Mouse (Mus musculus): ENCODE data around the gene Rnls. TPM values are rescaled to one million over a fixed set of nuclear protein-coding genes. Genes with fewer than 3 reads are reported as not detected.

Rnls gene
- total and polyA plus RNA-seq, 3 experiments = not detected

DNA sequence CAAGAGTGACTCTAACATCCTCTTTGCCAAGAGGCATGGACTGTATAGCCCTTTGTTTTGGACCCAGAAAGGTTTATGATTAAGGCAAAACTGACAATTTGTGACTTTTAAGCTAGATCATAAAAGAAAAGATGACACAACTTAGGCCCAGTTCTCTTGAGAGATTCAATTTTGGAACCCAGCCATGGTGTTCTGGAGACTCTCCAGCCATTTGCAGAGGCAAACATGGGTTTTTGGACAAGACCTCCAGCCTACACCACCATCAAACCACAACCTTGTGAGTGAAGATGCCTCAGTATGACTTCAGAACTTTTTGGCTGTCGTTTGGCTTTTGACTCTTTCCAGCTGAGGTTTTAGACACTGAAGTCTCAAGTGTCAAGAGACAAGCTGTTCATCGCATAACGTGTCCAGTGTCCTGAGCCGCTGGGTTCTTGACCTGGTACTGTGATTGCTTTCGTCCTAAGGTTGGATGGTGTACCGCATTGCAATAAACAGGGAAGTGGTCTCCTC is 174.2 kb downstream of the Rnls start:
- Histone ChIP-seq H3K4me3 (ENCODE audit: control insufficient read depth in 1 of 2, insufficient read depth in 1 of 2, low read depth in 2 of 2, low read length in 2 of 2) (no peak overlapping the region), H3K27me3 (ENCODE audit: control insufficient read depth in 1 of 2, insufficient read depth in 2 of 2, low read length in 2 of 2) (peaks cover 1 to 6% of the 10 kb centered on the region in 2 experiments; a peak in 3 of 4 replicates), H3K36me3 (ENCODE audit: control insufficient read depth in 1 of 2, insufficient read depth in 2 of 2, low read length in 2 of 2) (no peaks in the 10 kb centered on the region), H3K4me1 (ENCODE audit: control insufficient read depth in 1 of 2, insufficient read depth in 2 of 2, low read length in 2 of 2) (peaks cover under 1 to 3% of the 10 kb centered on the region in 2 experiments; a peak in 2 of 4 replicates), H3K9me3 (replicated peaks; ENCODE audit: insufficient read depth, low read length) (no peaks in the 10 kb centered on the region), H3K79me2 (ENCODE audit: control insufficient read depth, insufficient read depth, low read length, poor library complexity) (no peaks in the 10 kb centered on the region), H3K27ac (ENCODE audit: control insufficient read depth, low read depth, low read length) (no peak overlapping the region), H3K9ac (ENCODE audit: control insufficient read depth, low read depth, low read length, poor library complexity, severe bottlenecking) (no peak overlapping the region)
- TF ChIP-seq ZKSCAN1 (IDR thresholded peaks at IDR 0.05; ENCODE audit: low read depth, low read length) (no peak), POLR2AphosphoS5 (IDR thresholded peaks at IDR 0.05; ENCODE audit: borderline replicate concordance, low read depth, low read length) (no peak), RCOR1 (IDR thresholded peaks at IDR 0.05; ENCODE audit: low read depth, low read length) (no peak), MAFK (IDR thresholded peaks at IDR 0.05; ENCODE audit: borderline replicate concordance, low read depth, low read length) (no peak), ZNF384 (IDR thresholded peaks at IDR 0.05; ENCODE audit: low read depth, low read length) (no peak), BHLHE40 (IDR thresholded peaks at IDR 0.05; ENCODE audit: borderline replicate concordance, low read depth, low read length) (no peak), EP300 (IDR thresholded peaks at IDR 0.05; ENCODE audit: low read depth in 1 of 2, low read length in 2 of 2) (no peak), ZMIZ1 (IDR thresholded peaks at IDR 0.05; ENCODE audit: low read depth, low read length) (no peak), SIN3A (IDR thresholded peaks at IDR 0.05; ENCODE audit: low read length) (no peak), NELFE (IDR thresholded peaks at IDR 0.05; ENCODE audit: low read depth, low read length) (no peak), TAL1 (IDR thresholded peaks at IDR 0.05; ENCODE audit: low read length) (no peak), TBP (IDR thresholded peaks at IDR 0.05; ENCODE audit: low read depth, low read length) (no peak), MXI1 (IDR thresholded peaks at IDR 0.05; ENCODE audit: low read depth, low read length) (no peak), KAT2A (conservative IDR thresholded peaks at IDR 0.05; ENCODE audit: low read depth, low read length) (no peak), UBTF (IDR thresholded peaks at IDR 0.05; ENCODE audit: borderline replicate concordance, insufficient read depth, low read depth, low read length) (no peak), ETS1 (IDR thresholded peaks at IDR 0.05; ENCODE audit: low read depth, low read length) (no peak), MYC (IDR thresholded peaks at IDR 0.05; ENCODE audit: low read depth, low read length) (no peak), CHD1 (IDR thresholded peaks at IDR 0.05; ENCODE audit: low read depth, low read length) (no peak), HCFC1 (IDR thresholded peaks at IDR 0.05; ENCODE audit: low read depth, low read length) (no peak), NRF1 (IDR thresholded peaks at IDR 0.05; ENCODE audit: insufficient read depth, low read depth, low read length, poor library complexity, severe bottlenecking) (no peak)
- no peak for DNase-seq (ENCODE audit: low read depth, low spot score)

DNA sequence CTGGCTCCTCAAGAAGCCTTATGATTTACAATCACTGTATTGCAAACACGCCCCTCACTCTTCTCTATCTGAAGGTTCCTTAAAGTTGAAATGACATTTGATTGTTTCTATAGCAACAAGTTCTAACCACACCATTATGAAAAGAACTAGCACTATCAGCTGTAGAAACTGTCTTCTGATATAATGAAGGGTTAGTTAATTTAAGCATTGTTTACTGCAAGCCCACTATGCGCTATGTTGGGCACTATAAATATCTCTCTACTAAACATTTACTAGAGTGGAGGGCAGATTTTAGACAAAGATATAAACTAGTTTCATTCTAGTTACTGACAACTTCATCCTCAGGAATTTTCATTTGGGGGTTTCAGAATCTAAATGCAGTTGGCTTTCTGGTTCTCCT is 182.4 kb downstream of the Rnls start:
- H3K9ac ChIP-seq (ENCODE audit: control insufficient read depth, low read depth, low read length, poor library complexity, severe bottlenecking) = no peak overlapping the region
- TF ChIP-seq MEF2A (IDR thresholded peaks at IDR 0.05; ENCODE audit: extremely low read depth, insufficient replicate concordance, low read depth, low read length, poor library complexity, severe bottlenecking) (no peak), CTCF (IDR thresholded peaks at IDR 0.05 in 2 of 3, conservative IDR thresholded peaks at IDR 0.05 in 1 of 3; ENCODE audit: control insufficient read depth in 1 of 3, insufficient read depth in 1 of 3, low read depth in 2 of 3, low read length in 3 of 3, poor library complexity in 1 of 3, severe bottlenecking in 1 of 3) (no peak), ZKSCAN1 (IDR thresholded peaks at IDR 0.05; ENCODE audit: low read depth, low read length) (peak; percentile 76; the same call in 1 of the 2 replicates), TAL1 (IDR thresholded peaks at IDR 0.05; ENCODE audit: low read length) (no peak), MAZ (IDR thresholded peaks at IDR 0.05; ENCODE audit: low read depth, low read length) (no peak), RCOR1 (IDR thresholded peaks at IDR 0.05; ENCODE audit: low read depth, low read length) (0 out of 2 replicates have a peak, but pooled peaks have one; percentile 31), USF1 (IDR thresholded peaks at IDR 0.05; ENCODE audit: low read depth, low read length) (no peak), HCFC1 (IDR thresholded peaks at IDR 0.05; ENCODE audit: low read depth, low read length) (no peak), GATA1 (IDR thresholded peaks at IDR 0.05; ENCODE audit: low read depth, low read length) (no peak), MAX (IDR thresholded peaks at IDR 0.05; ENCODE audit: low read length) (no peak), E2F4 (IDR thresholded peaks at IDR 0.05; ENCODE audit: borderline replicate concordance, low read depth, low read length) (no peak)
- no peaks in the 10 kb centered on the region for H3K9me3 ChIP-seq (replicated peaks; ENCODE audit: insufficient read depth, low read length)
- no peaks in the 10 kb centered on the region for H3K79me2 ChIP-seq (ENCODE audit: control insufficient read depth, insufficient read depth, low read length, poor library complexity)
- peak; percentile 9 for DNase-seq (ENCODE audit: low read depth, low spot score)
- no peaks in the 10 kb centered on the region for H3K36me3 ChIP-seq (ENCODE audit: control insufficient read depth in 1 of 2, insufficient read depth in 2 of 2, low read length in 2 of 2)
- H3K27me3 ChIP-seq (ENCODE audit: control insufficient read depth in 1 of 2, insufficient read depth in 2 of 2, low read length in 2 of 2) = peaks cover 0 to 3% of the 10 kb centered on the region in 2 experiments; a peak in 1 of 4 replicates
- no peaks in the 10 kb centered on the region for H3K4me1 ChIP-seq (ENCODE audit: control insufficient read depth in 1 of 2, insufficient read depth in 2 of 2, low read length in 2 of 2)
- H3K4me3 ChIP-seq (ENCODE audit: control insufficient read depth in 1 of 2, insufficient read depth in 1 of 2, low read depth in 2 of 2, low read length in 2 of 2) = no peak overlapping the region
- no peak overlapping the region for H3K27ac ChIP-seq (ENCODE audit: control insufficient read depth, low read depth, low read length)
